Mouse (Mus musculus): ENCODE measurements around the gene Zbtb45. TPM values are rescaled to one million over a fixed set of nuclear protein-coding genes. Genes with fewer than 3 reads are reported as not detected.

Gene Zbtb45
- total and polyA plus RNA-seq, 3 experiments: 16.8 to 36.3 TPM; not detected in 1

DNA sequence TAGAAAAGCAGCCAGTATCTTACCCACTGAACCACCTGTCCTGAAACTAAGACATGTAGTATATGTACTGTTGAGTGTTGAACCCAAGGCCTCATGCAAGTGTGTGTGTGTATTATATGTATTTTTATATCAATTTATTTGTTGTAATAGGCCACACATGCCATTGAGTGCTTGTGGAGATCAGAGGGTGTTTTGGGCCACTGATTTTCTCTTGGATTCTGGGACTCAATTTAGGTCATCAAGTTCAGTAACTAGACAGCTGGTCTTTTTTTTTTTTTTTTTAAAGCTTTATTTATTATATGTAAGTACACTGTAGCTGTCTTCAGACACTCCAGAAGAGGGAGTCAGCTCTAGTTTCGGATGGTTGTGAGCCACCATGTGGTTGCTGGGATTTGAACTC, 5.4 kb upstream of the Zbtb45 start:
- Histone ChIP-seq H3K27ac (ENCODE audit: control insufficient read depth, low read depth, low read length) (no peak overlapping the region), H3K27me3 (ENCODE audit: control insufficient read depth in 1 of 2, insufficient read depth in 2 of 2, low read length in 2 of 2) (peaks cover 9 to 13% of the 10 kb centered on the region in 2 experiments), H3K9ac (ENCODE audit: control insufficient read depth, low read depth, low read length, poor library complexity, severe bottlenecking) (no peak overlapping the region), H3K36me3 (ENCODE audit: control insufficient read depth in 1 of 2, insufficient read depth in 2 of 2, low read length in 2 of 2) (no peaks in the 10 kb centered on the region), H3K9me3 (replicated peaks; ENCODE audit: insufficient read depth, low read length) (no peaks in the 10 kb centered on the region), H3K4me1 (ENCODE audit: control insufficient read depth in 1 of 2, insufficient read depth in 2 of 2, low read length in 2 of 2) (peaks cover 0 to 10% of the 10 kb centered on the region in 2 experiments; a peak in 3 of 4 replicates), H3K4me3 (ENCODE audit: control insufficient read depth in 1 of 2, insufficient read depth in 1 of 2, low read depth in 2 of 2, low read length in 2 of 2) (no peak overlapping the region), H3K79me2 (ENCODE audit: control insufficient read depth, insufficient read depth, low read length, poor library complexity) (no peaks in the 10 kb centered on the region; the same call in 1 of the 2 replicates)
- TF ChIP-seq ZNF384 (IDR thresholded peaks at IDR 0.05; ENCODE audit: low read depth, low read length): peak; percentile 60
- no peak for TF ChIP-seq ZMIZ1 (IDR thresholded peaks at IDR 0.05; ENCODE audit: low read depth, low read length)
- no peak for TF ChIP-seq MAFK (IDR thresholded peaks at IDR 0.05; ENCODE audit: borderline replicate concordance, low read depth, low read length)
- DNase-seq (ENCODE audit: low read depth, low spot score): no peak

DNA sequence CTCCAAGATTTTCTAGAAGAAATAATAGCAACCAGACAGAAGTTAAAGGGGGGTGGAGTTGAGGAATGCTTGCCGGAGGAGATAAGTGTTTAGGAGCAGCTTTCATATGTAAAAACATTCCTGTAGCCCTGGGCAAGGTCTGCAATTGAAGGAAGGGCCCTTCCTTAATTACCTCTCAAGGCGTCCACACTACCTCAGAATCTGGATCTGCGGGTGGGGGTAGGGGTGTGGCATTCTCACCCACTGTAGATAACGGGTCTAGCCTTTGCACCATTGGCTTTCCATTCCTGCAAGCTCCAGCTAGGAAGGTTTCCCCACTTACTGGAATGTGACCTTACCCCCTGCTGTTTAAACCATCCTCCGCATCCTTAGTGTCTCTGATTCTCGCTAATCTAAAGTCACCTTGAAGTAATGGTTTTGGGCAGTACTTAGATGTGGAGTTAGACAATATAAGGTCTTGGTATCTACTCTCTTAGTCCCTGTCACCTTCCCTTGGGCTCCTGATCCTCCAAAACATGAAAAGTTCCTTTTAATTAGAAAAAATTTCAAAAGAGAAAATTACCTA, 4.5 kb upstream of the Zbtb45 start:
- Histone ChIP-seq H3K79me2 (ENCODE audit: control insufficient read depth, insufficient read depth, low read length, poor library complexity) (peaks cover 2% of the 10 kb centered on the region), H3K4me3 (ENCODE audit: control insufficient read depth in 1 of 2, insufficient read depth in 1 of 2, low read depth in 2 of 2, low read length in 2 of 2) (no peak overlapping the region), H3K36me3 (ENCODE audit: control insufficient read depth in 1 of 2, insufficient read depth in 2 of 2, low read length in 2 of 2) (no peaks in the 10 kb centered on the region), H3K9me3 (replicated peaks; ENCODE audit: insufficient read depth, low read length) (no peaks in the 10 kb centered on the region), H3K4me1 (ENCODE audit: control insufficient read depth in 1 of 2, insufficient read depth in 2 of 2, low read length in 2 of 2) (peaks cover 0 to 10% of the 10 kb centered on the region in 2 experiments; a peak in 3 of 4 replicates), H3K9ac (ENCODE audit: control insufficient read depth, low read depth, low read length, poor library complexity, severe bottlenecking) (no peak overlapping the region), H3K27me3 (ENCODE audit: control insufficient read depth in 1 of 2, insufficient read depth in 2 of 2, low read length in 2 of 2) (peaks cover 9 to 12% of the 10 kb centered on the region in 2 experiments), H3K27ac (ENCODE audit: control insufficient read depth, low read depth, low read length) (no peak overlapping the region)
- no peak for TF ChIP-seq ZMIZ1 (IDR thresholded peaks at IDR 0.05; ENCODE audit: low read depth, low read length)
- TF ChIP-seq ELF1 (IDR thresholded peaks at IDR 0.05; ENCODE audit: low read depth, low read length): no peak
- TF ChIP-seq TAL1 (IDR thresholded peaks at IDR 0.05; ENCODE audit: low read length): no peak
- TF ChIP-seq MAZ (IDR thresholded peaks at IDR 0.05; ENCODE audit: low read depth, low read length): no peak
- no peak for TF ChIP-seq POLR2AphosphoS5 (IDR thresholded peaks at IDR 0.05; ENCODE audit: borderline replicate concordance, low read depth, low read length)
- no peak for TF ChIP-seq EP300 (IDR thresholded peaks at IDR 0.05; ENCODE audit: low read depth in 1 of 2, low read length in 2 of 2)
- no peak for TF ChIP-seq KAT2A (conservative IDR thresholded peaks at IDR 0.05; ENCODE audit: low read depth, low read length)
- no peak for TF ChIP-seq GATA1 (IDR thresholded peaks at IDR 0.05; ENCODE audit: low read depth, low read length)
- TF ChIP-seq JUND (IDR thresholded peaks at IDR 0.05; ENCODE audit: low read depth, low read length): no peak
- TF ChIP-seq BHLHE40 (IDR thresholded peaks at IDR 0.05; ENCODE audit: borderline replicate concordance, low read depth, low read length): no peak
- TF ChIP-seq SMC3 (IDR thresholded peaks at IDR 0.05; ENCODE audit: low read depth, low read length): no peak
- TF ChIP-seq ETS1 (IDR thresholded peaks at IDR 0.05; ENCODE audit: low read depth, low read length): no peak
- no peak for TF ChIP-seq POLR2A (IDR thresholded peaks at IDR 0.05; ENCODE audit: control insufficient read depth in 1 of 2, insufficient read depth in 1 of 2, low read depth in 1 of 2, low read length in 2 of 2, poor library complexity in 1 of 2)
- no peak for TF ChIP-seq HCFC1 (IDR thresholded peaks at IDR 0.05; ENCODE audit: low read depth, low read length)
- TF ChIP-seq CHD1 (IDR thresholded peaks at IDR 0.05; ENCODE audit: low read depth, low read length): no peak
- TF ChIP-seq MEF2A (IDR thresholded peaks at IDR 0.05; ENCODE audit: extremely low read depth, insufficient replicate concordance, low read depth, low read length, poor library complexity, severe bottlenecking): no peak
- TF ChIP-seq UBTF (IDR thresholded peaks at IDR 0.05; ENCODE audit: borderline replicate concordance, insufficient read depth, low read depth, low read length): no peak
- no peak for TF ChIP-seq USF1 (IDR thresholded peaks at IDR 0.05; ENCODE audit: low read depth, low read length)
- DNase-seq (ENCODE audit: low read depth, low spot score): no peak
